Mouse (Mus musculus) CH12.LX (cell line): ENCODE data around the gene Sgpl1. TPM values are rescaled to one million over a fixed set of nuclear protein-coding genes. Genes with fewer than 3 reads are reported as not detected.

Source experiments
- DNase-seq: peaks from one replicate; pipeline ENCODE4 v3.0.0-alpha.2; 2013; ENCODE audit errors: extremely low read depth
- H3K27ac ChIP-seq: 2 replicates; pipeline ENCODE4 v1.5.1; 2012; ENCODE audit warnings: low read depth, mild to moderate bottlenecking, control low read depth, moderate library complexity; ENCODE audit not compliant: insufficient read depth
- H3K27me3 ChIP-seq: replicated peaks from 2 replicates; pipeline ENCODE3; 2012; ENCODE audit warnings: inconsistent platforms
- H3K36me3 ChIP-seq, 2 experiments: replicated peaks in 1 of 2; 2 replicates each; pipeline versions ENCODE3 to v1.6.1; 2012; ENCODE audit warnings: inconsistent platforms in 1 of 2, low read length in 1 of 2, mild to moderate bottlenecking in 1 of 2, mixed read lengths in 1 of 2, moderate library complexity in 1 of 2; ENCODE audit not compliant: control insufficient read depth in 1 of 2, insufficient read depth in 1 of 2
- H3K4me1 ChIP-seq, 2 experiments: 2 replicates each; pipeline ENCODE4 v1.6.1; 2012; ENCODE audit warnings: inconsistent platforms in 1 of 2, moderate library complexity in 1 of 2; ENCODE audit not compliant: insufficient read depth in 2 of 2, control insufficient read depth in 1 of 2
- H3K4me2 ChIP-seq: 2 replicates; pipeline ENCODE4 v1.6.1; 2012; ENCODE audit warnings: low read depth, mild to moderate bottlenecking, control low read depth; ENCODE audit not compliant: poor library complexity, insufficient read depth, severe bottlenecking
- H3K4me3 ChIP-seq, 3 experiments: fragments of 150-350 bp in 1 of 3; sonication (generic) in 1 of 3; replicated peaks in 1 of 3; 2 replicates each; pipeline versions ENCODE3 to v1.5.1; 2011 to 2012; ENCODE audit warnings: low read depth in 2 of 3, low read length in 2 of 3, mild to moderate bottlenecking in 2 of 3, moderate library complexity in 2 of 3, control low read depth in 1 of 3, improper control_type of control experiment in 1 of 3, inconsistent platforms in 1 of 3, mixed read lengths in 1 of 3; ENCODE audit not compliant: poor library complexity in 1 of 3
- H3K79me2 ChIP-seq: replicated peaks from 2 replicates; pipeline ENCODE4 v1.6.1; 2012; ENCODE audit warnings: mild to moderate bottlenecking, moderate library complexity; ENCODE audit not compliant: control insufficient read depth, poor library complexity, insufficient read depth, severe bottlenecking; ENCODE audit errors: extremely low read depth
- H3K9ac ChIP-seq: 2 replicates; pipeline ENCODE4 v1.6.1; 2012; ENCODE audit warnings: low read depth, mild to moderate bottlenecking, control low read depth, moderate library complexity; ENCODE audit not compliant: insufficient read depth
- H3K9me3 ChIP-seq: replicated peaks from 2 replicates; pipeline ENCODE3; 2012; ENCODE audit warnings: low read length, inconsistent platforms, mixed read lengths
- BHLHE40 ChIP-seq: IDR thresholded peaks from 2 replicates; pipeline ENCODE4 v1.6.1; 2011; ENCODE audit warnings: mild to moderate bottlenecking, low read depth, low read length, improper control_type of control experiment
- CHD2 ChIP-seq: IDR thresholded peaks from 2 replicates; pipeline ENCODE4 v1.6.1; 2011; ENCODE audit warnings: low read length, improper control_type of control experiment
- CTCF ChIP-seq, 2 experiments: IDR thresholded peaks in 1 of 2; conservative IDR thresholded peaks in 1 of 2; 2 replicates each; pipeline ENCODE4 v1.5.1; 2011 to 2012; ENCODE audit warnings: low read depth in 2 of 2, low read length in 2 of 2, improper control_type of control experiment in 1 of 2, inconsistent platforms in 1 of 2, mild to moderate bottlenecking in 1 of 2, moderate library complexity in 1 of 2
- E2F4 ChIP-seq: IDR thresholded peaks from 2 replicates; pipeline ENCODE4 v1.6.1; 2011; ENCODE audit warnings: low read depth, low read length, improper control_type of control experiment; ENCODE audit not compliant: insufficient replicate concordance
- ELF1 ChIP-seq: IDR thresholded peaks from 2 replicates; pipeline ENCODE4 v1.6.1; 2014; ENCODE audit warnings: low read depth, mild to moderate bottlenecking, inconsistent platforms, low read length, improper control_type of control experiment
- EP300 ChIP-seq: IDR thresholded peaks from 2 replicates; pipeline ENCODE4 v1.6.1; 2011; ENCODE audit warnings: low read length, improper control_type of control experiment
- ETS1 ChIP-seq: conservative IDR thresholded peaks from 2 replicates; pipeline ENCODE4 v1.6.1; 2012; ENCODE audit warnings: low read depth, mild to moderate bottlenecking, inconsistent platforms, low read length, improper control_type of control experiment, moderate library complexity
- HCFC1 ChIP-seq: IDR thresholded peaks from 2 replicates; pipeline ENCODE4 v1.6.1; 2012; ENCODE audit warnings: low read depth, mild to moderate bottlenecking, inconsistent platforms, low read length, improper control_type of control experiment
- IRF4 ChIP-seq: IDR thresholded peaks from 2 replicates; pipeline ENCODE4 v1.6.1; 2014; ENCODE audit warnings: low read depth, mild to moderate bottlenecking, inconsistent platforms, low read length, improper control_type of control experiment
- JUN ChIP-seq: IDR thresholded peaks from 2 replicates; pipeline ENCODE4 v1.6.1; 2011; ENCODE audit warnings: low read depth, mild to moderate bottlenecking, low read length, improper control_type of control experiment, moderate library complexity; ENCODE audit not compliant: insufficient read depth
- JUND ChIP-seq: conservative IDR thresholded peaks from 2 replicates; pipeline ENCODE4 v1.6.1; 2011; ENCODE audit warnings: low read depth, low read length, improper control_type of control experiment
- KAT2A ChIP-seq: IDR thresholded peaks from 2 replicates; pipeline ENCODE4 v1.6.1; 2012; ENCODE audit warnings: low read length, improper control_type of control experiment, inconsistent platforms; ENCODE audit not compliant: insufficient replicate concordance
- MAFK ChIP-seq: IDR thresholded peaks from 2 replicates; pipeline ENCODE4 v1.6.1; 2011; ENCODE audit warnings: low read length, improper control_type of control experiment; ENCODE audit not compliant: insufficient replicate concordance
- MAX ChIP-seq: IDR thresholded peaks from 2 replicates; pipeline ENCODE4 v1.6.1; 2011; ENCODE audit warnings: low read length, improper control_type of control experiment
- MAZ ChIP-seq: IDR thresholded peaks from 2 replicates; pipeline ENCODE4 v1.6.1; 2012; ENCODE audit warnings: low read depth, mild to moderate bottlenecking, inconsistent platforms, low read length, improper control_type of control experiment, moderate library complexity
- MYC ChIP-seq: IDR thresholded peaks from 2 replicates; pipeline ENCODE4 v1.6.1; 2011; ENCODE audit warnings: low read depth, mild to moderate bottlenecking, improper control_type of control experiment, low read length
- NELFE ChIP-seq: IDR thresholded peaks from 2 replicates; pipeline ENCODE4 v1.6.1; 2011; ENCODE audit warnings: low read depth, low read length, improper control_type of control experiment
- PAX5 ChIP-seq: IDR thresholded peaks from 2 replicates; pipeline ENCODE4 v1.6.1; 2012; ENCODE audit warnings: low read length, inconsistent platforms, mixed read lengths
- POLR2A ChIP-seq: IDR thresholded peaks from 2 replicates; pipeline ENCODE4 v1.6.1; 2011; ENCODE audit warnings: low read depth, mild to moderate bottlenecking, improper control_type of control experiment, low read length
- POLR2AphosphoS2 ChIP-seq: IDR thresholded peaks from 2 replicates; pipeline ENCODE4 v1.6.1; 2011; ENCODE audit warnings: low read depth, low read length, improper control_type of control experiment
- RCOR1 ChIP-seq: conservative IDR thresholded peaks from 2 replicates; pipeline ENCODE4 v1.6.1; 2012; ENCODE audit warnings: low read depth, mild to moderate bottlenecking, inconsistent platforms, low read length, improper control_type of control experiment
- SIN3A ChIP-seq: IDR thresholded peaks from 2 replicates; pipeline ENCODE4 v1.6.1; 2012; ENCODE audit warnings: low read length, improper control_type of control experiment, inconsistent platforms
- TBP ChIP-seq: conservative IDR thresholded peaks from 2 replicates; pipeline ENCODE4 v1.6.1; 2011; ENCODE audit warnings: low read depth, low read length, improper control_type of control experiment
- TCF12 ChIP-seq: IDR thresholded peaks from 2 replicates; pipeline ENCODE4 v1.6.1; 2014; ENCODE audit warnings: low read depth, mild to moderate bottlenecking, inconsistent platforms, low read length, improper control_type of control experiment
- UBTF ChIP-seq: IDR thresholded peaks from 2 replicates; pipeline ENCODE4 v1.6.1; 2012; ENCODE audit warnings: low read depth, mild to moderate bottlenecking, inconsistent platforms, low read length, improper control_type of control experiment, moderate library complexity
- USF1 ChIP-seq: IDR thresholded peaks from 2 replicates; pipeline ENCODE4 v1.6.1; 2014; ENCODE audit warnings: low read depth, mild to moderate bottlenecking, inconsistent platforms, low read length, improper control_type of control experiment
- USF2 ChIP-seq: conservative IDR thresholded peaks from 2 replicates; pipeline ENCODE4 v1.6.1; 2011; ENCODE audit warnings: low read depth, low read length, improper control_type of control experiment
- ZC3H11A ChIP-seq: IDR thresholded peaks from 2 replicates; pipeline ENCODE4 v1.6.1; 2012; ENCODE audit warnings: low read depth, mild to moderate bottlenecking, inconsistent platforms, low read length, improper control_type of control experiment
- ZKSCAN1 ChIP-seq: IDR thresholded peaks from 2 replicates; pipeline ENCODE4 v1.6.1; 2012; ENCODE audit warnings: low read depth, inconsistent platforms, low read length, improper control_type of control experiment, borderline replicate concordance
- ZMIZ1 ChIP-seq: IDR thresholded peaks from 2 replicates; pipeline ENCODE4 v1.6.1; 2012; ENCODE audit warnings: low read depth, mild to moderate bottlenecking, inconsistent platforms, low read length, improper control_type of control experiment
- ZNF384 ChIP-seq: IDR thresholded peaks from 2 replicates; pipeline ENCODE4 v1.6.1; 2012; ENCODE audit warnings: low read depth, low read length, improper control_type of control experiment, inconsistent platforms
- dilution Hi-C: fragments of 300-500 bp; cut with MboI; formaldehyde crosslinking; loops from 2 replicates; pipeline ENCODE4 v1.14.3; 2020; ENCODE audit warnings: low sequenced_read_pairs; ENCODE audit not compliant: extremely low pct_unique_long_range_greater_than_20kb, extremely low pct_ligation_motif_present
- in situ Hi-C: fragments of 300-500 bp; cut with MboI; formaldehyde crosslinking; loops from 3 replicates; pipeline ENCODE4 v1.14.3; 2019; ENCODE audit warnings: low sequenced_read_pairs, low pct_ligation_motif_present, low pct_unique_long_range_greater_than_20kb, mixed read lengths
- polyA plus RNA-seq: library from polyadenylated mRNA; unstranded; fragments of >175 nt; gene quantifications from 2 replicates; pipeline ENCODE4 v1.2.1, GENCODE M21; 2012; ENCODE audit warnings: low read depth; ENCODE audit not compliant: insufficient read length
- total RNA-seq, 2 experiments: library from RNA; depleted of rRNA; stranded (reverse); fragments of 300-350 nt in 1 of 2; fragments of >200 nt in 1 of 2; gene quantifications; 2 replicates each; pipeline ENCODE4 v1.2.3; 2012 to 2014

Sgpl1 gene
- total and polyA plus RNA-seq, 3 experiments, result 48.3 to 55.4 (median 52.1) TPM

DNA sequence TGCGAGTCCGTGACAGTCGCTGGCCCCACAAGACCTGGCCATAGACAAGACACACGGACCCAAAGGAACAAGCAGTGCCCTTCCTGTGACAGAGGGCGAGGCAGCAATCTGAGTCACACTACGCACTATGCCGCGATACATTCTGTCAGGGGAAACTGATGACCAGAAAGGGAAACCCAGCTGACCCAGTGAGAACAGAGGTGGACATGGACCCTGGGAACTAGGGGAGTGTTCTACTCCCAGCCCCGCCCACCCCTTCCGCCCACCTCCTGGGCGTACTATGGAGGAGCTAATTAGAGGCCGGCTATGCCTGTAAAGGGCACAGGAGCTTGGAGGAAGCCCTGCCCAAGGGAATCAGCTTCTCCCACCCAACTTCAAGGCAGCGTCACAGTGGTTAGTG, 78.3 kb downstream of the Sgpl1 start:
- no peak overlapping the region for H3K9ac ChIP-seq
- H3K27ac ChIP-seq, result no peak overlapping the region
- H3K4me3 ChIP-seq, result no peak overlapping the region
- dilution Hi-C loops, result loop anchor here (25.0 kb wide), 1 partner anchor 307 kb away; the partner anchor contains the start of gene Slc29a3
- H3K79me2 ChIP-seq, result no peaks in the 10 kb centered on the region
- H3K36me3 ChIP-seq, result no peaks in the 10 kb centered on the region
- H3K9me3 ChIP-seq, result no peaks in the 10 kb centered on the region
- in situ Hi-C loops, result no loop called here
- H3K27me3 ChIP-seq, result peaks cover 56% of the 10 kb centered on the region
- peaks cover 5 to 12% of the 10 kb centered on the region in 2 experiments for H3K4me1 ChIP-seq
- no peak for TF ChIP-seq POLR2AphosphoS2
- no peak for TF ChIP-seq TBP
- no peak for TF ChIP-seq USF1
- TF ChIP-seq MAX, result no peak
- TF ChIP-seq IRF4, result no peak
- TF ChIP-seq ELF1, result no peak
- TF ChIP-seq KAT2A, result no peak
- TF ChIP-seq MAFK, result no peak
- no peak for TF ChIP-seq MYC
- no peak for TF ChIP-seq ZC3H11A
- TF ChIP-seq TCF12, result no peak
- TF ChIP-seq SIN3A, result no peak
- TF ChIP-seq USF2, result no peak
- TF ChIP-seq POLR2A, result no peak
- TF ChIP-seq JUN, result no peak
- TF ChIP-seq CTCF (conservative IDR thresholded peaks at IDR 0.05 in 1 of 2, IDR thresholded peaks at IDR 0.05 in 1 of 2; ENCODE audit: low read depth in 2 of 2, low read length in 2 of 2), result no peak
- TF ChIP-seq UBTF, result no peak
- TF ChIP-seq MAZ, result no peak
- TF ChIP-seq BHLHE40, result no peak
- TF ChIP-seq ZMIZ1, result no peak
- no peak for DNase-seq
- H3K4me2 ChIP-seq, result no peak overlapping the region

DNA sequence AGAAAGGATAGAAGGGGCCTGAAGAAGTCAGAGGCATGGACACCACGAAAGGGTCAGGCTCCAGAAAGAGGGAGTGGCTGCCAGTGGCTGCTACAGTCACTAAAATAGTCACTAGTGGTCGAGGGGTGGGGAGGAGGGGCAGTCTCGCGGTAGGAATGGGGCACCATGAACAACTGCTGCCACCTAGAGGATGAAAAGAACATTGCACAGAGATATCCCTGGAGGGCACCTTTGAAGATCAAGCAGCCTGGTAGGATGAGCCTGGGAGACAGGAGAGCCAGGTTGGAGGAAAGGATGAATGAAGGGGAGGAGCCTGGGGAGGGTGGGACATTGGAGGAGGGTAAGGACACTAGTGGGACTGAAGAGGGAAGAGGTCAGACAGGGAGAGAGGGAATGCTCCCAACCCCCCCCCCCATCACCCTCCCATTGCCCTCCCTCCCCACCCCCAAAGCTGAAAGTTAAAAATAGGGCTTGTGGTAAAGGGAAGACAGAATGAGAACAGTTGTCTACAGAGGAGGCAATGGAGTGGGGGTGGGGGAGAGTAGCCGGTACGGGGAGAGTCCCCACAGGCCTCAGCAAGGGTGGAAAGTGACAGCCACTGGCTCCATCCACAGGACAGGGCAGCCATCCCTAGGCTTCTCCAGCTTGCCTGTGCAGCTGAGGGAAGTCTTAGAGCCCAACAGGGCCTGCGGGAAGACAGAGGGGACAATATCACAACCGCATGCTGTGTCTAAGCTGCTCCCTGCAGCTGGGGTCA, 78.9 kb downstream of the Sgpl1 start:
- no peaks in the 10 kb centered on the region for H3K36me3 ChIP-seq
- no peaks in the 10 kb centered on the region for H3K9me3 ChIP-seq
- H3K27me3 ChIP-seq, result peaks cover 56% of the 10 kb centered on the region
- H3K27ac ChIP-seq, result no peak overlapping the region
- peaks cover 5 to 12% of the 10 kb centered on the region in 2 experiments for H3K4me1 ChIP-seq
- no peak overlapping the region for H3K4me3 ChIP-seq
- in situ Hi-C loops, result no loop called here
- dilution Hi-C loops, result loop anchor here (25.0 kb wide), 1 partner anchor 306 kb away; the partner anchor contains the start of gene Slc29a3
- DNase-seq, result peak; percentile 64
- H3K4me2 ChIP-seq, result no peak overlapping the region; the same call in 1 of the 2 replicates
- H3K9ac ChIP-seq, result no peak overlapping the region
- H3K79me2 ChIP-seq, result no peaks in the 10 kb centered on the region
- TF ChIP-seq RCOR1 (no peak), ETS1 (no peak), NELFE (no peak), PAX5 (no peak), TCF12 (0 out of 2 replicates have a peak, but pooled peaks have one; percentile 22), ZKSCAN1 (no peak), ZNF384 (no peak), MAX (no peak), HCFC1 (no peak), MAZ (0 out of 2 replicates have a peak, but pooled peaks have one; percentile 53), IRF4 (no peak), EP300 (no peak), E2F4 (no peak), CHD2 (peak; percentile 68), USF1 (no peak), TBP (no peak), JUN (no peak), POLR2AphosphoS2 (no peak), BHLHE40 (no peak), SIN3A (no peak), JUND (no peak), CTCF (conservative IDR thresholded peaks at IDR 0.05 in 1 of 2, IDR thresholded peaks at IDR 0.05 in 1 of 2; ENCODE audit: low read depth in 2 of 2, low read length in 2 of 2) (peak; percentile 46 to 84)
